Mouse (Mus musculus) midbrain, embryonic 15.5 days (tissue): ENCODE measurements at regions not wholly inside any gene's neighbourhood (a gene's known extent, or its start where the extent isn't known, plus 50 kb on each side); places are given as distances from the start of the nearest gene placed in this dataset. TPM values are rescaled to one million over a fixed set of nuclear protein-coding genes. Genes with fewer than 3 reads are reported as not detected.

Experiments
- ATAC-seq: fragments of 200-750 bp; cut with Nextera tagmentation; replicated peaks from 2 replicates; pipeline ENCODE4 v1.8.0; 2017; ENCODE audit warnings: moderate TSS enrichment
- H3K27ac ChIP-seq: fragments of 300-500 bp; sonication (generic); 2 replicates; pipeline ENCODE4 v1.5.1; 2015; ENCODE audit warnings: mild to moderate bottlenecking, inconsistent platforms
- H3K27me3 ChIP-seq: fragments of 300-500 bp; sonication (generic); replicated peaks from 2 replicates; pipeline ENCODE4 v1.6.1; 2015; ENCODE audit warnings: inconsistent platforms
- H3K36me3 ChIP-seq: fragments of 300-500 bp; sonication (generic); replicated peaks from 2 replicates; pipeline ENCODE4 v1.6.1; 2015; ENCODE audit warnings: inconsistent platforms
- H3K4me1 ChIP-seq: fragments of 300-500 bp; sonication (generic); 2 replicates; pipeline ENCODE4 v1.6.1; 2015; ENCODE audit warnings: inconsistent platforms
- H3K4me2 ChIP-seq: fragments of 300-500 bp; sonication (generic); 2 replicates; pipeline ENCODE4 v1.6.1; 2015; ENCODE audit warnings: inconsistent platforms, mild to moderate bottlenecking, moderate library complexity
- H3K4me3 ChIP-seq: fragments of 300-500 bp; sonication (generic); 2 replicates; pipeline ENCODE4 v1.5.1; 2015; ENCODE audit warnings: mild to moderate bottlenecking, inconsistent platforms
- H3K9ac ChIP-seq: fragments of 300-500 bp; sonication (generic); 2 replicates; pipeline ENCODE4 v1.6.1; 2015; ENCODE audit warnings: mild to moderate bottlenecking, inconsistent platforms
- H3K9me3 ChIP-seq: fragments of 300-500 bp; sonication (generic); 2 replicates; pipeline ENCODE4 v1.6.1; 2016; ENCODE audit warnings: inconsistent platforms
- WGBS: fragments of 180-500 bp; shearing (Covaris S2); methylation state at CpG from one replicate; pipeline ENCODE4 v1.1.7; 2015; ENCODE audit warnings: mixed read lengths; 5-methylcytosine and 5-hydroxymethylcytosine counted together
- microRNA-seq: library from miRNA; unstranded; fragments of <30 nt; microRNA quantifications from one replicate; pipeline ENCODE4, GENCODE M21; 2016

DNA sequence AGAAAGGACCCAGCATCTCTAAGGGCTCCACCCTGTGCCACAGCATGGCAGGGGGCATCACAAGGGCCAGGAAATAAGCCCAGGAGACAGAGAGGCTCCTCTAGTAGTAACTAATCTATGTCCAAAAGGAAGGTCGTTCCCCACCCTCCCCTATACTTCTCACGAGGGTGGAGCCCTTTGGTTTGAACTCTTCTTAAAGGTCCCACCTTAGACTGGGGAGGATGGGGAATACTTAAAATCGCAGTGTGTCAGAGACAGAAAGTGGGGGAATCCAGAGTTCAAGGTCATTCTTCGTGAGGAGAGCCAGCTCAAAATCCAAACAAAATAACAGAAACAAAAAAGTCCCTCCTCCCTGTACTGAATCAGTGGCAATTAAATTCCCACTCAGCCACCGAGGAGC is 50.6 kb upstream of the Med13l start:
- H3K9me3 ChIP-seq = no peaks in the 10 kb centered on the region
- H3K9ac ChIP-seq = no peak overlapping the region
- WGBS = 68% methylated on average over 5 of the region's 5 CpGs

More for the DNA sequence above, 50.6 kb upstream of the Med13l start:
- Histone ChIP-seq H3K27ac (no peak overlapping the region), H3K4me3 (no peak overlapping the region), H3K36me3 (no peaks in the 10 kb centered on the region), H3K27me3 (peaks cover 18% of the 10 kb centered on the region), H3K4me2 (no peak overlapping the region), H3K4me1 (peaks cover 16% of the 10 kb centered on the region)
- no peak for ATAC-seq

Small RNA genes lying in the stretch of these regions (microRNA-seq; reads per million reads assigned to microRNA genes)
- not detected for gene Gm26455
